Mouse (Mus musculus) right cerebral cortex, adult 2 months (tissue): ENCODE measurements around the gene Vmn2r27.

Source experiments
- DNase-seq, 2 experiments: peaks; one replicate each; pipeline ENCODE4 v3.0.0; 2021 to 2022; ENCODE audit warnings: low spot score in 2 of 2

Vmn2r27 gene

GRCm38 (mm10) chr6:124231756-124232155, at the start of gene Vmn2r27:
Gene Vmn2r27 (minus strand): TSS chr6:124231856.
- DNase-seq: no peak

GRCm38 (mm10) chr6:124278291-124278690, 46.6 kb upstream of the Vmn2r27 start:
- no peak for DNase-seq

- DNase-seq: no peak
These were observed 46.0 kb upstream of the Vmn2r27 start for GRCm38 (mm10) chr6:124277641-124278040.

GRCm38 (mm10) chr6:124273231-124273880, 41.7 kb upstream of the Vmn2r27 start:
- no peak for DNase-seq

- peak; percentile 79 to 85 for DNase-seq
These were observed 31.0 kb upstream of the Vmn2r27 start for GRCm38 (mm10) chr6:124262696-124263095.

- DNase-seq: peak; percentile 83 to 85
These were observed 28.7 kb upstream of the Vmn2r27 start for GRCm38 (mm10) chr6:124260198-124260931.

- DNase-seq: no peak
These were observed 24.2 kb upstream of the Vmn2r27 start for GRCm38 (mm10) chr6:124255721-124256470.

- DNase-seq: no peak
These were observed 29.5 kb downstream of the Vmn2r27 start for GRCm38 (mm10) chr6:124202116-124202515.

GRCm38 (mm10) chr6:124168499-124169257, 63.0 kb downstream of the Vmn2r27 start:
- DNase-seq: no peak

GRCm38 (mm10) chr6:124166596-124166995, 65.1 kb downstream of the Vmn2r27 start:
- DNase-seq: no peak

GRCm38 (mm10) chr6:124149808-124150207, 81.8 kb downstream of the Vmn2r27 start:
- no peak for DNase-seq
